Mouse (Mus musculus): Measurements from ENCODE around the gene Celf5. TPM values are rescaled to one million over a fixed set of nuclear protein-coding genes. Genes with fewer than 3 reads are reported as not detected.
A peak's percentile ranks its signal among the peaks of the same experiment; 100 is the strongest.
"Not testable (repeated sequence)": the region's sequence is repeated elsewhere in the genome, so short reads cannot be mapped to it uniquely, and the experiment has no call there.

Gene Celf5
- polyA plus RNA-seq, 1 experiment from 2014 or later, result not detected

GRCm38 (mm10) chr10:81452237-81452946 lies 30.1 kb downstream of the Celf5 start:
- 7% methylated on average over 36 of the region's 36 CpGs for WGBS (ENCODE audit: insufficient replicate concordance)
- no peak overlapping the region for H3K9ac ChIP-seq
- H3K4me2 ChIP-seq, result no peak overlapping the region
- H3K36me3 ChIP-seq (replicated peaks), result no peaks in the 10 kb centered on the region
- H3K27me3 ChIP-seq, result peaks cover 91% of the 10 kb centered on the region
- no peak overlapping the region for H3K27ac ChIP-seq (replicated peaks)
- no peak overlapping the region for H3K4me3 ChIP-seq (replicated peaks)
- ATAC-seq (ENCODE audit: insufficient read depth), result no peak
- no peaks in the 10 kb centered on the region for H3K9me3 ChIP-seq (replicated peaks)
- peaks cover 11% of the 10 kb centered on the region; the same call in 1 of the 2 replicates for H3K4me1 ChIP-seq (replicated peaks)

DNA sequence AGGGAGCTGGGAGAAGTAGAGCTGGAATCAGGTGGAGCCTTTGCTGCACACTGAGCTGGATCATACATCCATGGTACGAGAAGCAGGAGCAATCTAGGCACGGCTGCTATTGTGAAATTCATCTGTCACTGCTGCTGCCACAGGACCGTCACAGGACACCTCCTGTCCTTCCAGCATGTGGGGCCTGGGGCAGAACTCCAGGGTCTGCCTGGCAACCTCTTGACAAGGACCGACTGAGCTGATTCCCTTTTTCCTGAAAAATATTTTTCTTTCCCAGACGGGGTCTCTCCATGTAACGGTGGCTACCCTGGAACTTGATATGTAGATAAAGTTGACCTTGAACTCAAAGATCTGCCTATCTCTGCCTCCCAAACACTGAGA lies 31.2 kb downstream of the Celf5 start:
- no peaks in the 10 kb centered on the region for H3K9me3 ChIP-seq (replicated peaks)
- H3K4me1 ChIP-seq (replicated peaks), result 0 out of 2 replicates have a peak, but pooled peaks cover 3% of the 10 kb centered on the region
- ATAC-seq (ENCODE audit: insufficient read depth), result no peak
- 32% methylated on average over 6 of the region's 6 CpGs for WGBS (ENCODE audit: insufficient replicate concordance)
- H3K27me3 ChIP-seq, result peaks cover 87% of the 10 kb centered on the region
- no peaks in the 10 kb centered on the region for H3K36me3 ChIP-seq (replicated peaks)
- H3K4me3 ChIP-seq (replicated peaks), result no peak overlapping the region
- H3K4me2 ChIP-seq, result no peak overlapping the region
- H3K27ac ChIP-seq (replicated peaks), result no peak overlapping the region
- no peak overlapping the region for H3K9ac ChIP-seq

GRCm38 (mm10) chr10:81450641-81451364 lies 31.7 kb downstream of the Celf5 start:
- H3K4me1 ChIP-seq (replicated peaks), result 0 out of 2 replicates have a peak, but pooled peaks cover 3% of the 10 kb centered on the region

GRCm38 (mm10) chr10:81450140-81450539 lies 32.4 kb downstream of the Celf5 start:
- H3K4me1 ChIP-seq (replicated peaks), result 0 out of 2 replicates have a peak, but pooled peaks cover 3% of the 10 kb centered on the region
- H3K9me3 ChIP-seq (replicated peaks), result no peaks in the 10 kb centered on the region
- no peaks in the 10 kb centered on the region for H3K36me3 ChIP-seq (replicated peaks)
- 0 out of 2 replicates have a peak, but pooled peaks have one; percentile 34 for ATAC-seq (ENCODE audit: insufficient read depth)
- H3K9ac ChIP-seq, result no peak overlapping the region
- H3K4me3 ChIP-seq (replicated peaks), result no peak overlapping the region
- WGBS (ENCODE audit: insufficient replicate concordance), result 1% methylated on average over 7 of the region's 7 CpGs
- peaks cover 75% of the 10 kb centered on the region for H3K27me3 ChIP-seq
- H3K4me2 ChIP-seq, result no peak overlapping the region
- H3K27ac ChIP-seq (replicated peaks), result no peak overlapping the region

More at GRCm38 (mm10) chr10:81450641-81451364, 31.7 kb downstream of the Celf5 start:
- Histone ChIP-seq H3K36me3 (replicated peaks) (no peaks in the 10 kb centered on the region), H3K27ac (replicated peaks) (no peak overlapping the region), H3K9me3 (replicated peaks) (no peaks in the 10 kb centered on the region), H3K4me3 (replicated peaks) (no peak overlapping the region), H3K9ac (no peak overlapping the region), H3K4me2 (no peak overlapping the region), H3K27me3 (peaks cover 82% of the 10 kb centered on the region)
- ATAC-seq (ENCODE audit: insufficient read depth), result no peak
- WGBS (ENCODE audit: insufficient replicate concordance), result 45% methylated on average over 9 of the region's 9 CpGs

GRCm38 (mm10) chr10:81445516-81445915 lies 37.0 kb downstream of the Celf5 start:
- H3K9me3 ChIP-seq (replicated peaks); ATAC-seq (ENCODE audit: insufficient read depth); H3K27ac ChIP-seq (replicated peaks); H3K9ac ChIP-seq; H3K4me3 ChIP-seq (replicated peaks); H3K4me1 ChIP-seq (replicated peaks); H3K36me3 ChIP-seq (replicated peaks); H3K4me2 ChIP-seq: not testable (repeated sequence)
- H3K27me3 ChIP-seq, result peaks cover 47% of the 10 kb centered on the region
- WGBS (ENCODE audit: insufficient replicate concordance), result 12% methylated on average over 2 of the region's 2 CpGs

DNA sequence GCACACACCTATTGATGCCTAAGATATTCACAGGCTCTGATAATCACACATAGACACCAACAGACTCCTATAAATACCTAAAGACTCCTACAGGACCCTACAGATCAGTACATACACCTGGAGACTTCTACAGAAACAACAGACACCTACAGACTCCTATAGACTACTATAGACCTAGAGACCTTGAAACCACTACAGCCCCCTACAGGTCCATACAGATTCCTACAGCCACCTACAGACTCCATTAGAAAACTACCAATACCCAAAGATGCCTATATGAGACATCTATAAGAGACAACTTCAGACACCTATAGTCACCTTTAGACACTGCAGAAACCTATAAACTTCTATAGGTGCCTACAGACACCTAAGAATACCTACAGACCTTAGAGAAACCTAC lies 41.5 kb downstream of the Celf5 start:
- no peak overlapping the region for H3K27ac ChIP-seq (replicated peaks)
- no peaks in the 10 kb centered on the region for H3K4me1 ChIP-seq (replicated peaks)
- H3K4me2 ChIP-seq, result no peak overlapping the region
- peaks cover 23% of the 10 kb centered on the region for H3K27me3 ChIP-seq
- H3K4me3 ChIP-seq (replicated peaks), result no peak overlapping the region
- H3K9ac ChIP-seq, result no peak overlapping the region
- H3K9me3 ChIP-seq (replicated peaks), result no peaks in the 10 kb centered on the region
- H3K36me3 ChIP-seq (replicated peaks), result no peaks in the 10 kb centered on the region
- no peak for ATAC-seq (ENCODE audit: insufficient read depth)

DNA sequence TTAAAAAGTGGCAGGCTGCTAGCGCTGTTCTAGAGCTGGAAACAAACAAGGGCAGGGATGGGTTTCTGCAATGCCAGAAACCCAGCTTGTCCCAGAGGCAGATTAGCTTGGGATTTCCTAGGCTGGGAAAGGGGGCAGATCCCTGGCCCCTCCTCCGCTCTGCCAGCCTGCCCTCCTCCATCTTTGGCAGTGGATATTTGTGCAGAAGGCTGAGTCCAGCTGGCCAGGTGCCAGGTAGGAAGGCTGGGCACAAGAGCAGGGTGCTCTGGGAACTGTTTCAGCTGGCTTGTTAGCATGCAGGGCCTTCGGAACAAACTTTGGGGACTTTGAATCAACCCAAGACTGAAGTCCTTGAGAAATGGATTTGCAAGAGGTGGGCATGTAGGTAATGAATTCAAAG lies 47.1 kb downstream of the Celf5 start:
- 81% methylated on average over 3 of the region's 3 CpGs for WGBS (ENCODE audit: insufficient replicate concordance)
- Histone ChIP-seq H3K27me3 (peaks cover 28% of the 10 kb centered on the region), H3K9ac (no peak overlapping the region), H3K27ac (replicated peaks) (no peak overlapping the region), H3K9me3 (replicated peaks) (no peaks in the 10 kb centered on the region), H3K36me3 (replicated peaks) (no peaks in the 10 kb centered on the region), H3K4me3 (replicated peaks) (no peak overlapping the region), H3K4me2 (no peak overlapping the region), H3K4me1 (replicated peaks) (peaks cover 39% of the 10 kb centered on the region)
- ATAC-seq (ENCODE audit: insufficient read depth), result no peak

- H3K9ac ChIP-seq, result no peak overlapping the region
- H3K4me2 ChIP-seq, result no peak overlapping the region
- ATAC-seq (ENCODE audit: insufficient read depth), result no peak
- WGBS (ENCODE audit: insufficient replicate concordance), result 42% methylated on average over 15 of the region's 15 CpGs
- H3K4me3 ChIP-seq (replicated peaks), result no peak overlapping the region
- peaks cover 32% of the 10 kb centered on the region for H3K27me3 ChIP-seq
- H3K9me3 ChIP-seq (replicated peaks), result no peaks in the 10 kb centered on the region
- no peaks in the 10 kb centered on the region for H3K36me3 ChIP-seq (replicated peaks)
- H3K27ac ChIP-seq (replicated peaks), result no peak overlapping the region
- H3K4me1 ChIP-seq (replicated peaks), result peaks cover 47% of the 10 kb centered on the region
These were observed 47.9 kb downstream of the Celf5 start for GRCm38 (mm10) chr10:81434361-81435263.

DNA sequence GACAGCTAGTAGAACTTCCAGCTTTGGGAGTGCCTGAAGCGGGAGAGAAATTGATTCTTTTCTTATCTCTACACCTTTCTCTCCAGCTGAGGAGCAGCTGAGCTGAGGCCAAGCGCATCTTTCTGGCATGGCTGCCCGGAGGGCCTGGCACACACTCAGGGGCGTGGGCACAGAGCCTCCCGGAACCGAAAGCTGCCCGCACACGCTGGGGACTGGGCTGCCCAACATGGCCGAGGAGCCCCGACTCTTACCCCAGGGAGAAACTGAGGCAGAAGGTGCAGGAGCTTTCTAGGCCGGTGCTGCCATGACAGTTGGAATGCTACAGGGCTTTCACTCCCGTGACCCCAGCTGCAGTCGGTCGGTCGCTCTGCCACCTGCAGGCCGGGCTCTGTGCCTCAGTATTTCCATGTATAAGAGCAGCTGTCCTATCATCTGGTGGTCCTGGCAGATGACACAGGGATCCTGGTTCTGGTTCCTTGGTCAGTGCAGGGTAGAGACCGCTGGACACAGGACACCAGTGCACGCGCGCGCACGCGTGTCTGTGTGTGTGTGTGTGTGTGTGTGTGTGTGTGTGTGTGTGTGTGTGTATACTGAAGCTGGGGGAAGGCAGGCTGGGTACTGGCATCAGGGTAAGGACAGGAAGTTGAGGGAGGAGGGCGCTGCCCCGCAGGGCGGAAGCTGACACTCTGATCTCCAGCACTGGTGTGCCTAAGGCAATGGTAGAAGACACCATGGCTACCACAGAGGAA lies 48.8 kb downstream of the Celf5 start:
- H3K4me1 ChIP-seq (replicated peaks), result peaks cover 55% of the 10 kb centered on the region
- peaks cover 41% of the 10 kb centered on the region for H3K27me3 ChIP-seq
- WGBS (ENCODE audit: insufficient replicate concordance), result 68% methylated on average over 26 of the region's 26 CpGs
- H3K9ac ChIP-seq, result no peak overlapping the region
- ATAC-seq (ENCODE audit: insufficient read depth), result no peak
- no peaks in the 10 kb centered on the region for H3K36me3 ChIP-seq (replicated peaks)
- peak overlapping the region; percentile 63; the same call in 1 of the 2 replicates for H3K4me2 ChIP-seq
- no peaks in the 10 kb centered on the region for H3K9me3 ChIP-seq (replicated peaks)
- no peak overlapping the region for H3K4me3 ChIP-seq (replicated peaks)
- no peak overlapping the region for H3K27ac ChIP-seq (replicated peaks)

GRCm38 (mm10) chr10:81432868-81433262 lies 49.6 kb downstream of the Celf5 start:
- Histone ChIP-seq H3K4me3 (replicated peaks) (peak overlapping the region; percentile 25; the same call in 1 of the 2 replicates), H3K9ac (no peak overlapping the region), H3K27me3 (peaks cover 49% of the 10 kb centered on the region), H3K4me1 (replicated peaks) (peaks cover 58% of the 10 kb centered on the region), H3K36me3 (replicated peaks) (no peaks in the 10 kb centered on the region), H3K27ac (replicated peaks) (no peak overlapping the region), H3K9me3 (replicated peaks) (no peaks in the 10 kb centered on the region), H3K4me2 (peak overlapping the region; percentile 63)
- WGBS (ENCODE audit: insufficient replicate concordance), result 3% methylated on average over 17 of the region's 17 CpGs
- peak; percentile 58 for ATAC-seq (ENCODE audit: insufficient read depth)
